Mouse (Mus musculus): ENCODE measurements around the gene Triobp. TPM values are rescaled to one million over a fixed set of nuclear protein-coding genes. Genes with fewer than 3 reads are reported as not detected.

Gene Triobp
- polyA plus RNA-seq, 1 experiment from 2014 or later: 46.4 TPM

- Histone ChIP-seq H3K27me3 (ENCODE audit: control insufficient read depth, insufficient read depth, low read length) (no peaks in the 10 kb centered on the region), H3K9ac (ENCODE audit: low read length) (no peak overlapping the region), H3K4me2 (ENCODE audit: low read depth) (no peak overlapping the region), H3K27ac (ENCODE audit: low read depth, low read length) (no peak overlapping the region), H3K4me1 (ENCODE audit: control insufficient read depth, insufficient read depth, low read length) (no peaks in the 10 kb centered on the region), H3K9me3 (ENCODE audit: control insufficient read depth, low read length) (no peaks in the 10 kb centered on the region), H3K36me3 (ENCODE audit: control insufficient read depth, insufficient read depth, low read length) (peaks cover 29% of the 10 kb centered on the region), H3K4me3 (ENCODE audit: low read depth, low read length) (no peak overlapping the region)
- DNase-seq (ENCODE audit: low spot score) (no peak), ATAC-seq (ENCODE audit: insufficient read depth, low FRiP score, low TSS enrichment) (no peak)
- WGBS: over 99% methylated on average over 4 of the region's 4 CpGs
Measured at GRCm38 (mm10) chr15:78995916-78996315, 48.4 kb downstream of the Triobp start.

GRCm38 (mm10) chr15:78996663-78997062 lies 49.1 kb downstream of the Triobp start:
- 85% methylated on average over 3 of the region's 3 CpGs for WGBS
- Histone ChIP-seq H3K4me3 (ENCODE audit: low read depth, low read length) (no peak overlapping the region), H3K9me3 (ENCODE audit: control insufficient read depth, low read length) (no peaks in the 10 kb centered on the region), H3K9ac (ENCODE audit: low read length) (no peak overlapping the region), H3K4me1 (ENCODE audit: control insufficient read depth, insufficient read depth, low read length) (no peaks in the 10 kb centered on the region), H3K27ac (ENCODE audit: low read depth, low read length) (no peak overlapping the region), H3K27me3 (ENCODE audit: control insufficient read depth, insufficient read depth, low read length) (no peaks in the 10 kb centered on the region), H3K4me2 (ENCODE audit: low read depth) (no peak overlapping the region), H3K36me3 (ENCODE audit: control insufficient read depth, insufficient read depth, low read length) (peaks cover 26% of the 10 kb centered on the region)
- DNase-seq (ENCODE audit: low spot score): no peak
- ATAC-seq (ENCODE audit: insufficient read depth, low FRiP score, low TSS enrichment): no peak

GRCm38 (mm10) chr15:78998348-78998747 lies 50.8 kb downstream of the Triobp start:
- H3K36me3 ChIP-seq (ENCODE audit: control insufficient read depth, insufficient read depth, low read length): peaks cover 19% of the 10 kb centered on the region

GRCm38 (mm10) chr15:78999586-78999985 lies 52.1 kb downstream of the Triobp start:
- Histone ChIP-seq H3K27me3 (ENCODE audit: control insufficient read depth, insufficient read depth, low read length) (no peaks in the 10 kb centered on the region), H3K4me1 (ENCODE audit: control insufficient read depth, insufficient read depth, low read length) (no peaks in the 10 kb centered on the region), H3K9ac (ENCODE audit: low read length) (no peak overlapping the region), H3K4me3 (ENCODE audit: low read depth, low read length) (no peak overlapping the region), H3K9me3 (ENCODE audit: control insufficient read depth, low read length) (no peaks in the 10 kb centered on the region), H3K4me2 (ENCODE audit: low read depth) (no peak overlapping the region), H3K36me3 (ENCODE audit: control insufficient read depth, insufficient read depth, low read length) (peaks cover 13% of the 10 kb centered on the region), H3K27ac (ENCODE audit: low read depth, low read length) (no peak overlapping the region)
- 90% methylated on average over 11 of the region's 11 CpGs for WGBS
- no peak for DNase-seq (ENCODE audit: low spot score)
- ATAC-seq (ENCODE audit: insufficient read depth, low FRiP score, low TSS enrichment): no peak

More at GRCm38 (mm10) chr15:78998348-78998747, 50.8 kb downstream of the Triobp start:
- Histone ChIP-seq H3K27ac (ENCODE audit: low read depth, low read length) (no peak overlapping the region), H3K9ac (ENCODE audit: low read length) (no peak overlapping the region), H3K4me1 (ENCODE audit: control insufficient read depth, insufficient read depth, low read length) (no peaks in the 10 kb centered on the region), H3K4me2 (ENCODE audit: low read depth) (no peak overlapping the region), H3K4me3 (ENCODE audit: low read depth, low read length) (no peak overlapping the region), H3K9me3 (ENCODE audit: control insufficient read depth, low read length) (no peaks in the 10 kb centered on the region), H3K27me3 (ENCODE audit: control insufficient read depth, insufficient read depth, low read length) (no peaks in the 10 kb centered on the region)
- DNase-seq (ENCODE audit: low spot score) (no peak), ATAC-seq (ENCODE audit: insufficient read depth, low FRiP score, low TSS enrichment) (no peak)
- 70% methylated on average over 8 of the region's 8 CpGs for WGBS

- H3K4me1 ChIP-seq (ENCODE audit: control insufficient read depth, insufficient read depth, low read length): no peaks in the 10 kb centered on the region
- H3K27me3 ChIP-seq (ENCODE audit: control insufficient read depth, insufficient read depth, low read length): no peaks in the 10 kb centered on the region
- WGBS: 82% methylated on average over 7 of the region's 7 CpGs
- H3K9ac ChIP-seq (ENCODE audit: low read length): no peak overlapping the region
- ATAC-seq (ENCODE audit: insufficient read depth, low FRiP score, low TSS enrichment) (no peak), DNase-seq (ENCODE audit: low spot score) (no peak)
- no peaks in the 10 kb centered on the region for H3K9me3 ChIP-seq (ENCODE audit: control insufficient read depth, low read length)
- no peak overlapping the region for H3K27ac ChIP-seq (ENCODE audit: low read depth, low read length)
- H3K4me3 ChIP-seq (ENCODE audit: low read depth, low read length): no peak overlapping the region
- H3K4me2 ChIP-seq (ENCODE audit: low read depth): no peak overlapping the region
- peaks cover 18% of the 10 kb centered on the region for H3K36me3 ChIP-seq (ENCODE audit: control insufficient read depth, insufficient read depth, low read length)
Measured at GRCm38 (mm10) chr15:79000357-79000791, 52.9 kb downstream of the Triobp start.

GRCm38 (mm10) chr15:79001559-79001958 lies 54.0 kb downstream of the Triobp start:
- H3K36me3 ChIP-seq (ENCODE audit: control insufficient read depth, insufficient read depth, low read length): peaks cover 17% of the 10 kb centered on the region
- no peaks in the 10 kb centered on the region for H3K4me1 ChIP-seq (ENCODE audit: control insufficient read depth, insufficient read depth, low read length)
- no peak overlapping the region for H3K4me2 ChIP-seq (ENCODE audit: low read depth)
- no peak overlapping the region for H3K9ac ChIP-seq (ENCODE audit: low read length)
- H3K27ac ChIP-seq (ENCODE audit: low read depth, low read length): no peak overlapping the region
- DNase-seq (ENCODE audit: low spot score) (no peak), ATAC-seq (ENCODE audit: insufficient read depth, low FRiP score, low TSS enrichment) (no peak)
- 94% methylated on average over 5 of the region's 5 CpGs for WGBS
- no peaks in the 10 kb centered on the region for H3K27me3 ChIP-seq (ENCODE audit: control insufficient read depth, insufficient read depth, low read length)
- no peaks in the 10 kb centered on the region for H3K9me3 ChIP-seq (ENCODE audit: control insufficient read depth, low read length)
- no peak overlapping the region for H3K4me3 ChIP-seq (ENCODE audit: low read depth, low read length)

GRCm38 (mm10) chr15:79002036-79002435 lies 54.5 kb downstream of the Triobp start:
- DNase-seq (ENCODE audit: low spot score) (no peak), ATAC-seq (ENCODE audit: insufficient read depth, low FRiP score, low TSS enrichment) (no peak)
- H3K27me3 ChIP-seq (ENCODE audit: control insufficient read depth, insufficient read depth, low read length): no peaks in the 10 kb centered on the region
- H3K4me1 ChIP-seq (ENCODE audit: control insufficient read depth, insufficient read depth, low read length): no peaks in the 10 kb centered on the region
- H3K36me3 ChIP-seq (ENCODE audit: control insufficient read depth, insufficient read depth, low read length): peaks cover 19% of the 10 kb centered on the region
- WGBS: 55% methylated on average over 19 of the region's 19 CpGs
- no peak overlapping the region for H3K4me3 ChIP-seq (ENCODE audit: low read depth, low read length)
- H3K27ac ChIP-seq (ENCODE audit: low read depth, low read length): no peak overlapping the region
- no peak overlapping the region for H3K4me2 ChIP-seq (ENCODE audit: low read depth)
- H3K9ac ChIP-seq (ENCODE audit: low read length): no peak overlapping the region
- H3K9me3 ChIP-seq (ENCODE audit: control insufficient read depth, low read length): no peaks in the 10 kb centered on the region

GRCm38 (mm10) chr15:79003079-79003478 lies 55.6 kb downstream of the Triobp start:
- 97% methylated on average over 3 of the region's 3 CpGs for WGBS
- H3K4me2 ChIP-seq (ENCODE audit: low read depth): no peak overlapping the region
- no peaks in the 10 kb centered on the region for H3K4me1 ChIP-seq (ENCODE audit: control insufficient read depth, insufficient read depth, low read length)
- no peaks in the 10 kb centered on the region for H3K27me3 ChIP-seq (ENCODE audit: control insufficient read depth, insufficient read depth, low read length)
- H3K9me3 ChIP-seq (ENCODE audit: control insufficient read depth, low read length): no peaks in the 10 kb centered on the region
- peaks cover 19% of the 10 kb centered on the region for H3K36me3 ChIP-seq (ENCODE audit: control insufficient read depth, insufficient read depth, low read length)
- no peak overlapping the region for H3K27ac ChIP-seq (ENCODE audit: low read depth, low read length)
- H3K4me3 ChIP-seq (ENCODE audit: low read depth, low read length): no peak overlapping the region
- no peak for DNase-seq (ENCODE audit: low spot score)
- H3K9ac ChIP-seq (ENCODE audit: low read length): no peak overlapping the region
- ATAC-seq (ENCODE audit: insufficient read depth, low FRiP score, low TSS enrichment): no peak

- no peak overlapping the region for H3K4me2 ChIP-seq (ENCODE audit: low read depth)
- H3K9me3 ChIP-seq (ENCODE audit: control insufficient read depth, low read length): no peaks in the 10 kb centered on the region
- H3K36me3 ChIP-seq (ENCODE audit: control insufficient read depth, insufficient read depth, low read length): peaks cover 19% of the 10 kb centered on the region
- no peak overlapping the region for H3K9ac ChIP-seq (ENCODE audit: low read length)
- DNase-seq (ENCODE audit: low spot score): no peak
- ATAC-seq (ENCODE audit: insufficient read depth, low FRiP score, low TSS enrichment): no peak
- no peak overlapping the region for H3K4me3 ChIP-seq (ENCODE audit: low read depth, low read length)
- H3K4me1 ChIP-seq (ENCODE audit: control insufficient read depth, insufficient read depth, low read length): no peaks in the 10 kb centered on the region
- no peaks in the 10 kb centered on the region for H3K27me3 ChIP-seq (ENCODE audit: control insufficient read depth, insufficient read depth, low read length)
- 87% methylated on average over 9 of the region's 9 CpGs for WGBS
- no peak overlapping the region for H3K27ac ChIP-seq (ENCODE audit: low read depth, low read length)
Measured at GRCm38 (mm10) chr15:79005581-79005980, 58.1 kb downstream of the Triobp start.

All from neural tube, embryonic 11.5 days (tissue).